Mouse (Mus musculus): ENCODE measurements around the gene Hydin.
"Not testable (repeated sequence)": the region's sequence is repeated elsewhere in the genome, so short reads cannot be mapped to it uniquely, and the experiment has no call there.

The Hydin gene

GRCm38 (mm10) chr8:110450463-110450862 is 183.7 kb downstream of the Hydin start:
- DNase-seq (ENCODE audit: low spot score) = no peak

GRCm38 (mm10) chr8:110454466-110454865 is 187.7 kb downstream of the Hydin start:
- DNase-seq (ENCODE audit: low spot score) = no peak

- no peak for DNase-seq (ENCODE audit: low spot score)
These were observed 190.6 kb downstream of the Hydin start for GRCm38 (mm10) chr8:110457424-110457823.

- no peak for DNase-seq (ENCODE audit: low spot score)
These were observed 195.9 kb downstream of the Hydin start for GRCm38 (mm10) chr8:110462627-110463208.

- no peak for DNase-seq (ENCODE audit: low spot score)
These were observed 197.1 kb downstream of the Hydin start for GRCm38 (mm10) chr8:110463773-110464460.

- DNase-seq (ENCODE audit: low spot score) = peak; percentile 22
These were observed 198.8 kb downstream of the Hydin start for GRCm38 (mm10) chr8:110465606-110466005.

- no peak for DNase-seq (ENCODE audit: low spot score)
These were observed 210.5 kb downstream of the Hydin start for GRCm38 (mm10) chr8:110477256-110477655.

- DNase-seq (ENCODE audit: low spot score) = peak; percentile 70
These were observed 211.8 kb downstream of the Hydin start for GRCm38 (mm10) chr8:110478576-110478975.

- no peak for DNase-seq (ENCODE audit: low spot score)
These were observed 212.6 kb downstream of the Hydin start for GRCm38 (mm10) chr8:110479401-110479800.

GRCm38 (mm10) chr8:110482275-110482674 is 215.5 kb downstream of the Hydin start:
- peak; percentile 49 for DNase-seq (ENCODE audit: low spot score)

- no peak for DNase-seq (ENCODE audit: low spot score)
These were observed 218.5 kb downstream of the Hydin start for GRCm38 (mm10) chr8:110485234-110485633.

GRCm38 (mm10) chr8:110486020-110486419 is 219.2 kb downstream of the Hydin start:
- DNase-seq (ENCODE audit: low spot score) = no peak

GRCm38 (mm10) chr8:110487644-110488043 is 220.9 kb downstream of the Hydin start:
- no peak for DNase-seq (ENCODE audit: low spot score)

GRCm38 (mm10) chr8:110489344-110489743 is 222.6 kb downstream of the Hydin start:
- no peak for DNase-seq (ENCODE audit: low spot score)

GRCm38 (mm10) chr8:110491118-110491517 is 224.3 kb downstream of the Hydin start:
- no peak for DNase-seq (ENCODE audit: low spot score)

GRCm38 (mm10) chr8:110496286-110496685 is 229.5 kb downstream of the Hydin start:
- DNase-seq (ENCODE audit: low spot score) = no peak

- peak; percentile 60 for DNase-seq (ENCODE audit: low spot score)
These were observed 233.5 kb downstream of the Hydin start for GRCm38 (mm10) chr8:110500253-110500652.

- DNase-seq (ENCODE audit: low spot score) = no peak
These were observed 233.9 kb downstream of the Hydin start for GRCm38 (mm10) chr8:110500661-110501060.

- DNase-seq (ENCODE audit: low spot score) = no peak
These were observed 234.6 kb downstream of the Hydin start for GRCm38 (mm10) chr8:110501330-110501729.

GRCm38 (mm10) chr8:110502880-110503279 is 236.1 kb downstream of the Hydin start:
- no peak for DNase-seq (ENCODE audit: low spot score)

GRCm38 (mm10) chr8:110508766-110509165 is 242.0 kb downstream of the Hydin start:
- no peak for DNase-seq (ENCODE audit: low spot score)

GRCm38 (mm10) chr8:110519790-110520189 is 253.0 kb downstream of the Hydin start:
- DNase-seq (ENCODE audit: low spot score) = no peak

- no peak for DNase-seq (ENCODE audit: low spot score)
These were observed 255.1 kb downstream of the Hydin start for GRCm38 (mm10) chr8:110521851-110522250.

GRCm38 (mm10) chr8:110522495-110522894 is 255.7 kb downstream of the Hydin start:
- DNase-seq (ENCODE audit: low spot score) = not testable (repeated sequence)
